Mouse (Mus musculus) liver, embryonic 14.5 days (tissue): ENCODE data around the gene Nrarp. TPM values are rescaled to one million over a fixed set of nuclear protein-coding genes. Genes with fewer than 3 reads are reported as not detected.

ENCODE experiments used
- ATAC-seq: fragments of 200-750 bp; cut with Nextera tagmentation; 2 replicates; pipeline ENCODE4 v1.8.0; 2017; ENCODE audit warnings: moderate number of reproducible peaks, mild to moderate bottlenecking, moderate library complexity; ENCODE audit not compliant: insufficient read depth
- DNase-seq, 3 experiments: peaks; one replicate each; pipeline ENCODE4 v3.0.0-alpha.2; 2012 to 2013; ENCODE audit warnings: low read depth in 3 of 3, low spot score in 3 of 3
- H3K27ac ChIP-seq: fragments of 300-500 bp; sonication (generic); 2 replicates; pipeline ENCODE4 v1.5.1; 2014; ENCODE audit warnings: moderate library complexity, mild to moderate bottlenecking, control low read depth, inconsistent platforms
- H3K27me3 ChIP-seq: fragments of 300-500 bp; sonication (generic); 2 replicates; pipeline ENCODE4 v1.6.1; 2014; ENCODE audit warnings: mild to moderate bottlenecking, low read length, moderate library complexity; ENCODE audit not compliant: control insufficient read depth, insufficient read depth
- H3K36me3 ChIP-seq: fragments of 300-500 bp; sonication (generic); replicated peaks from 2 replicates; pipeline ENCODE4 v1.6.1; 2014; ENCODE audit warnings: low read depth; ENCODE audit not compliant: control insufficient read depth, insufficient read depth
- H3K4me1 ChIP-seq, 2 experiments: fragments of 200-500 bp in 1 of 2; fragments of 300-500 bp in 1 of 2; sonication (generic) in 1 of 2; replicated peaks; 2 replicates each; pipeline ENCODE4 v1.6.1; 2012 to 2014; ENCODE audit warnings: antibody characterized with exemption in 1 of 2, inconsistent platforms in 1 of 2, low read length in 1 of 2; ENCODE audit not compliant: control insufficient read depth in 2 of 2, insufficient read depth in 2 of 2
- H3K4me2 ChIP-seq: fragments of 300-500 bp; sonication (generic); 2 replicates; pipeline ENCODE4 v1.6.1; 2014; ENCODE audit warnings: low read depth, mild to moderate bottlenecking, control low read depth, moderate library complexity
- H3K4me3 ChIP-seq, 2 experiments: fragments of 200-500 bp in 1 of 2; fragments of 300-500 bp in 1 of 2; sonication (generic) in 1 of 2; 2 replicates each; pipeline ENCODE4 v1.5.1; 2012 to 2014; ENCODE audit warnings: low read depth in 2 of 2, low read length in 2 of 2, mild to moderate bottlenecking in 2 of 2, control low read depth in 1 of 2, inconsistent platforms in 1 of 2, moderate library complexity in 1 of 2; ENCODE audit not compliant: insufficient read depth in 1 of 2
- H3K9ac ChIP-seq: fragments of 300-500 bp; sonication (generic); replicated peaks from 2 replicates; pipeline ENCODE4 v1.6.1; 2014; ENCODE audit warnings: mild to moderate bottlenecking, control low read depth, moderate library complexity
- H3K9me3 ChIP-seq: fragments of 300-500 bp; sonication (generic); 2 replicates; pipeline ENCODE4 v1.6.1; 2016; ENCODE audit warnings: low read length, mixed read lengths; ENCODE audit not compliant: control insufficient read depth
- CTCF ChIP-seq: IDR thresholded peaks from 2 replicates; pipeline ENCODE4 v1.5.1; 2016; ENCODE audit warnings: antibody characterized with exemption, low read depth, control low read depth
- EP300 ChIP-seq: IDR thresholded peaks from 2 replicates; pipeline ENCODE4 v1.6.1; 2016; ENCODE audit warnings: antibody characterized with exemption, low read depth
- WGBS: fragments of 180-500 bp; shearing (Covaris S2); extraction: QIAGEN DNeasy Blood & Tissue Kit; methylation state at CpG from one replicate; pipeline ENCODE4 v1.1.7; 2014; ENCODE audit not compliant: insufficient replicate concordance; 5-methylcytosine and 5-hydroxymethylcytosine counted together
- polyA plus RNA-seq, 2 experiments: library from polyadenylated mRNA; depleted of rRNA in 1 of 2; stranded (reverse) in 1 of 2; unstranded in 1 of 2; fragments of >200 nt; fragmentation: Nextera tagmentation in 1 of 2; extraction: Ambion mirVana in 1 of 2; gene quantifications; 2 replicates each; pipeline versions ENCODE4 v1.2.1 to v1.2.3; 2012 to 2014

Nrarp gene
- polyA plus RNA-seq, 2 experiments, result 1.8 to 3.9 TPM

- H3K27ac ChIP-seq, result no peak overlapping the region
- no peak for TF ChIP-seq EP300
- TF ChIP-seq CTCF, result no peak
- peak; percentile 13; the same call in 1 of the 2 replicates for ATAC-seq
These were observed 11.9 kb upstream of the Nrarp start for GRCm38 (mm10) chr2:25168665-25168978.

GRCm38 (mm10) chr2:25169778-25170177, 10.8 kb upstream of the Nrarp start:
- no peak overlapping the region for H3K4me2 ChIP-seq
- H3K27me3 ChIP-seq, result no peaks in the 10 kb centered on the region
- 47% methylated on average over 5 of the region's 5 CpGs for WGBS
- H3K4me1 ChIP-seq, result peaks cover 22 to 34% of the 10 kb centered on the region in 2 experiments
- no peak overlapping the region for H3K9ac ChIP-seq
- no peak for DNase-seq
- TF ChIP-seq EP300 (no peak), CTCF (no peak)
- H3K9me3 ChIP-seq, result no peaks in the 10 kb centered on the region
- no peak overlapping the region for H3K27ac ChIP-seq
- no peak overlapping the region for H3K4me3 ChIP-seq
- ATAC-seq, result no peak
- H3K36me3 ChIP-seq, result no peaks in the 10 kb centered on the region

More at GRCm38 (mm10) chr2:25168665-25168978, 11.9 kb upstream of the Nrarp start:
- DNase-seq, result no peak
- no peaks in the 10 kb centered on the region for H3K9me3 ChIP-seq
- H3K36me3 ChIP-seq, result no peaks in the 10 kb centered on the region
- H3K4me2 ChIP-seq, result peak overlapping the region; percentile 63
- H3K9ac ChIP-seq, result peak overlapping the region; percentile 54; the same call in 1 of the 2 replicates
- 23% methylated on average over 2 of the region's 2 CpGs for WGBS
- peaks cover 17 to 25% of the 10 kb centered on the region in 2 experiments for H3K4me1 ChIP-seq
- no peaks in the 10 kb centered on the region for H3K27me3 ChIP-seq
- no peak overlapping the region for H3K4me3 ChIP-seq

- WGBS, result 49% methylated on average over 10 of the region's 10 CpGs
- no peak for ATAC-seq
These were observed 10.0 kb upstream of the Nrarp start for GRCm38 (mm10) chr2:25170326-25171100.

GRCm38 (mm10) chr2:25171101-25171768, 9.3 kb upstream of the Nrarp start:
- TF ChIP-seq CTCF (no peak), EP300 (no peak)
- ATAC-seq, result no peak
- WGBS, result 75% methylated on average over 6 of the region's 6 CpGs
- H3K9me3 ChIP-seq, result no peaks in the 10 kb centered on the region
- H3K4me1 ChIP-seq, result peaks cover 32 to 46% of the 10 kb centered on the region in 2 experiments
- no peak overlapping the region for H3K9ac ChIP-seq
- DNase-seq, result no peak
- H3K36me3 ChIP-seq, result no peaks in the 10 kb centered on the region
- H3K27ac ChIP-seq, result no peak overlapping the region
- H3K27me3 ChIP-seq, result no peaks in the 10 kb centered on the region
- no peak overlapping the region for H3K4me3 ChIP-seq
- H3K4me2 ChIP-seq, result no peak overlapping the region

More at GRCm38 (mm10) chr2:25170326-25171100, 10.0 kb upstream of the Nrarp start:
- no peak overlapping the region for H3K9ac ChIP-seq
- no peaks in the 10 kb centered on the region for H3K36me3 ChIP-seq
- H3K4me1 ChIP-seq, result peaks cover 29 to 41% of the 10 kb centered on the region in 2 experiments
- H3K9me3 ChIP-seq, result no peaks in the 10 kb centered on the region
- no peak overlapping the region for H3K27ac ChIP-seq
- H3K4me2 ChIP-seq, result no peak overlapping the region
- H3K27me3 ChIP-seq, result no peaks in the 10 kb centered on the region
- H3K4me3 ChIP-seq, result no peak overlapping the region
- no peak for DNase-seq
- no peak for TF ChIP-seq EP300
- no peak for TF ChIP-seq CTCF

GRCm38 (mm10) chr2:25171769-25172153, 8.8 kb upstream of the Nrarp start:
- no peaks in the 10 kb centered on the region for H3K36me3 ChIP-seq
- 78% methylated on average over 1 of the region's 1 CpGs for WGBS
- no peak for TF ChIP-seq EP300
- TF ChIP-seq CTCF, result no peak
- H3K27me3 ChIP-seq, result no peaks in the 10 kb centered on the region
- DNase-seq (no peak), ATAC-seq (no peak)
- peaks cover 32 to 46% of the 10 kb centered on the region in 2 experiments for H3K4me1 ChIP-seq
- no peak overlapping the region for H3K4me3 ChIP-seq
- H3K9me3 ChIP-seq, result no peaks in the 10 kb centered on the region
- no peak overlapping the region for H3K27ac ChIP-seq
- no peak overlapping the region for H3K9ac ChIP-seq
- H3K4me2 ChIP-seq, result no peak overlapping the region
